Mouse (Mus musculus) megakaryocyte, embryonic 14.5 days (primary cell): ENCODE results near the gene Med6. TPM values are rescaled to one million over a fixed set of nuclear protein-coding genes. Genes with fewer than 3 reads are reported as not detected.

Experiments
- H3K27me3 ChIP-seq: replicated peaks from 2 replicates; pipeline ENCODE3; 2012; ENCODE audit warnings: inconsistent platforms
- H3K36me3 ChIP-seq: replicated peaks from 2 replicates; pipeline ENCODE3; 2012; ENCODE audit warnings: low read length, inconsistent platforms, mixed read lengths
- H3K4me1 ChIP-seq: 2 replicates; pipeline ENCODE4 v1.6.1; 2012; ENCODE audit warnings: inconsistent platforms
- H3K4me3 ChIP-seq: replicated peaks from 2 replicates; pipeline ENCODE3; 2012; ENCODE audit warnings: moderate library complexity, mild to moderate bottlenecking, inconsistent platforms
- H3K9me3 ChIP-seq: 2 replicates; pipeline ENCODE4 v1.6.1; 2012; ENCODE audit warnings: inconsistent platforms
- FLI1 ChIP-seq: IDR thresholded peaks from 2 replicates; pipeline ENCODE4 v1.6.1; 2012; ENCODE audit warnings: low read length, inconsistent platforms, mixed read lengths
- GATA1 ChIP-seq: IDR thresholded peaks from 3 replicates; pipeline ENCODE4 v1.6.1; 2012; ENCODE audit warnings: mixed read lengths, low read length, inconsistent platforms, borderline replicate concordance
- polyA plus RNA-seq: library from polyadenylated mRNA; stranded (reverse); fragments of >175 nt; gene quantifications from 2 replicates; pipeline ENCODE4 v1.2.3, GENCODE M21; 2012; ENCODE audit warnings: low replicate concordance; ENCODE audit not compliant: insufficient read depth

Med6 gene
- 2.8 TPM in 1 of 2 replicates, not detected in the other for polyA plus RNA-seq

GRCm38 (mm10) chr12:81594902-81595671 lies at the start of gene Med6:
Med6 (minus strand) TSS chr12:81595008.
- H3K4me1 ChIP-seq, result peaks cover 17% of the 10 kb centered on the region; the same call in 1 of the 2 replicates
- peaks cover 12% of the 10 kb centered on the region for H3K36me3 ChIP-seq
- H3K9me3 ChIP-seq, result no peaks in the 10 kb centered on the region
- peak; percentile 56; the same call in 1 of the 2 replicates for TF ChIP-seq FLI1
- no peak for TF ChIP-seq GATA1
- H3K4me3 ChIP-seq, result peak within 1 kb of the TSS; percentile 92
- peaks cover 4% of the 10 kb centered on the region for H3K27me3 ChIP-seq

- TF ChIP-seq GATA1, result no peak
- no peak for TF ChIP-seq FLI1
- Histone ChIP-seq H3K4me3 (no peak overlapping the region), H3K36me3 (no peaks in the 10 kb centered on the region), H3K4me1 (peaks cover 32% of the 10 kb centered on the region), H3K27me3 (peaks cover 21% of the 10 kb centered on the region), H3K9me3 (no peaks in the 10 kb centered on the region)
Measured at GRCm38 (mm10) chr12:81642361-81643082, 47.7 kb upstream of the Med6 start.

- Histone ChIP-seq H3K4me3 (peak overlapping the region; percentile 62), H3K27me3 (peaks cover 22% of the 10 kb centered on the region), H3K9me3 (no peaks in the 10 kb centered on the region), H3K4me1 (peaks cover 32% of the 10 kb centered on the region), H3K36me3 (no peaks in the 10 kb centered on the region)
- TF ChIP-seq GATA1 (no peak), FLI1 (no peak)
Measured at GRCm38 (mm10) chr12:81640656-81641055, 45.8 kb upstream of the Med6 start.

- no peak overlapping the region for H3K4me3 ChIP-seq
- no peaks in the 10 kb centered on the region for H3K36me3 ChIP-seq
- TF ChIP-seq FLI1 (no peak), GATA1 (no peak)
- no peaks in the 10 kb centered on the region for H3K9me3 ChIP-seq
- H3K4me1 ChIP-seq, result peaks cover 23% of the 10 kb centered on the region
- H3K27me3 ChIP-seq, result peaks cover 65% of the 10 kb centered on the region
Measured at GRCm38 (mm10) chr12:81633246-81633645, 38.4 kb upstream of the Med6 start.

- TF ChIP-seq GATA1, result no peak
- no peak for TF ChIP-seq FLI1
- H3K9me3 ChIP-seq, result no peaks in the 10 kb centered on the region
- no peaks in the 10 kb centered on the region for H3K36me3 ChIP-seq
- H3K4me3 ChIP-seq, result peak overlapping the region; percentile 90
- peaks cover 75% of the 10 kb centered on the region for H3K27me3 ChIP-seq
- peaks cover 23% of the 10 kb centered on the region for H3K4me1 ChIP-seq
Measured at GRCm38 (mm10) chr12:81631661-81632401, 37.0 kb upstream of the Med6 start.

- no peaks in the 10 kb centered on the region for H3K36me3 ChIP-seq
- TF ChIP-seq FLI1, result no peak
- TF ChIP-seq GATA1, result no peak
- peak within 1 kb of the TSS; percentile 90 for H3K4me3 ChIP-seq
- peaks cover 78% of the 10 kb centered on the region for H3K27me3 ChIP-seq
- no peaks in the 10 kb centered on the region for H3K9me3 ChIP-seq
- peaks cover 23% of the 10 kb centered on the region for H3K4me1 ChIP-seq
Measured at GRCm38 (mm10) chr12:81630915-81631660, 36.3 kb upstream of the Med6 start, which contains the start of gene Ttc9. Ttc9 (plus strand) TSS chr12:81631249.

- peak overlapping the region; percentile 90 for H3K4me3 ChIP-seq
- H3K27me3 ChIP-seq, result peaks cover 81% of the 10 kb centered on the region
- H3K36me3 ChIP-seq, result no peaks in the 10 kb centered on the region
- TF ChIP-seq GATA1, result no peak
- TF ChIP-seq FLI1, result no peak
- peaks cover 23% of the 10 kb centered on the region for H3K4me1 ChIP-seq
- H3K9me3 ChIP-seq, result no peaks in the 10 kb centered on the region
Measured at GRCm38 (mm10) chr12:81630520-81630914, 35.7 kb upstream of the Med6 start.

GRCm38 (mm10) chr12:81628091-81628490 lies 33.3 kb upstream of the Med6 start:
- Histone ChIP-seq H3K27me3 (peaks cover 79% of the 10 kb centered on the region), H3K36me3 (no peaks in the 10 kb centered on the region), H3K9me3 (no peaks in the 10 kb centered on the region), H3K4me3 (no peak overlapping the region), H3K4me1 (peaks cover 29% of the 10 kb centered on the region)
- TF ChIP-seq FLI1 (no peak), GATA1 (no peak)

GRCm38 (mm10) chr12:81627426-81627825 lies 32.6 kb upstream of the Med6 start:
- Histone ChIP-seq H3K9me3 (no peaks in the 10 kb centered on the region), H3K27me3 (peaks cover 72% of the 10 kb centered on the region), H3K36me3 (no peaks in the 10 kb centered on the region), H3K4me3 (no peak overlapping the region), H3K4me1 (peaks cover 24% of the 10 kb centered on the region)
- TF ChIP-seq FLI1 (no peak), GATA1 (no peak)
